Mouse (Mus musculus) monocyte, adult 2 months (primary cell): ENCODE data around the gene Pmepa1.

ENCODE experiments used
- DNase-seq, 2 experiments: peaks; one replicate each; pipeline ENCODE4 v3.0.0; 2022; ENCODE audit warnings: low spot score in 2 of 2, low read depth in 1 of 2

The Pmepa1 gene

GRCm38 (mm10) chr2:173255810-173256551 lies 20.4 kb downstream of the Pmepa1 start:
- no peak for DNase-seq

- no peak for DNase-seq
Observed at GRCm38 (mm10) chr2:173253761-173254662, 22.3 kb downstream of the Pmepa1 start.

GRCm38 (mm10) chr2:173251675-173252074 lies 24.7 kb downstream of the Pmepa1 start:
- DNase-seq = no peak

GRCm38 (mm10) chr2:173251133-173251532 lies 25.2 kb downstream of the Pmepa1 start:
- no peak for DNase-seq

- no peak for DNase-seq
Observed at GRCm38 (mm10) chr2:173250411-173250810, 25.9 kb downstream of the Pmepa1 start.

- no peak for DNase-seq
Observed at GRCm38 (mm10) chr2:173249965-173250364, 26.4 kb downstream of the Pmepa1 start.

GRCm38 (mm10) chr2:173249386-173249785 lies 26.9 kb downstream of the Pmepa1 start:
- DNase-seq = no peak

GRCm38 (mm10) chr2:173248822-173249221 lies 27.5 kb downstream of the Pmepa1 start:
- DNase-seq = no peak

- no peak for DNase-seq
Observed at GRCm38 (mm10) chr2:173247911-173248310, 28.4 kb downstream of the Pmepa1 start.

- DNase-seq = no peak
Observed at GRCm38 (mm10) chr2:173247197-173247596, 29.1 kb downstream of the Pmepa1 start.

- no peak for DNase-seq
Observed at GRCm38 (mm10) chr2:173246688-173247087, 29.6 kb downstream of the Pmepa1 start.

- DNase-seq = no peak
Observed at GRCm38 (mm10) chr2:173245258-173245657, 31.1 kb downstream of the Pmepa1 start.

GRCm38 (mm10) chr2:173244108-173244507 lies 32.2 kb downstream of the Pmepa1 start:
- no peak for DNase-seq

- no peak for DNase-seq
Observed at GRCm38 (mm10) chr2:173243616-173244015, 32.7 kb downstream of the Pmepa1 start.

GRCm38 (mm10) chr2:173242874-173243273 lies 33.5 kb downstream of the Pmepa1 start:
- DNase-seq = no peak

- no peak for DNase-seq
Observed at GRCm38 (mm10) chr2:173240738-173241137, 35.6 kb downstream of the Pmepa1 start.

GRCm38 (mm10) chr2:173238522-173238921 lies 37.8 kb downstream of the Pmepa1 start:
- no peak for DNase-seq

- no peak for DNase-seq
Observed at GRCm38 (mm10) chr2:173235435-173236332, 40.6 kb downstream of the Pmepa1 start.

GRCm38 (mm10) chr2:173232766-173233099 lies 43.6 kb downstream of the Pmepa1 start:
- no peak for DNase-seq

GRCm38 (mm10) chr2:173232065-173232765 lies 44.1 kb downstream of the Pmepa1 start:
- no peak for DNase-seq
